Mouse (Mus musculus): ENCODE results near the gene Kcna7. TPM values are rescaled to one million over a fixed set of nuclear protein-coding genes. Genes with fewer than 3 reads are reported as not detected.

Kcna7 gene
- polyA plus RNA-seq, 1 experiment from 2014 or later: not detected

DNA sequence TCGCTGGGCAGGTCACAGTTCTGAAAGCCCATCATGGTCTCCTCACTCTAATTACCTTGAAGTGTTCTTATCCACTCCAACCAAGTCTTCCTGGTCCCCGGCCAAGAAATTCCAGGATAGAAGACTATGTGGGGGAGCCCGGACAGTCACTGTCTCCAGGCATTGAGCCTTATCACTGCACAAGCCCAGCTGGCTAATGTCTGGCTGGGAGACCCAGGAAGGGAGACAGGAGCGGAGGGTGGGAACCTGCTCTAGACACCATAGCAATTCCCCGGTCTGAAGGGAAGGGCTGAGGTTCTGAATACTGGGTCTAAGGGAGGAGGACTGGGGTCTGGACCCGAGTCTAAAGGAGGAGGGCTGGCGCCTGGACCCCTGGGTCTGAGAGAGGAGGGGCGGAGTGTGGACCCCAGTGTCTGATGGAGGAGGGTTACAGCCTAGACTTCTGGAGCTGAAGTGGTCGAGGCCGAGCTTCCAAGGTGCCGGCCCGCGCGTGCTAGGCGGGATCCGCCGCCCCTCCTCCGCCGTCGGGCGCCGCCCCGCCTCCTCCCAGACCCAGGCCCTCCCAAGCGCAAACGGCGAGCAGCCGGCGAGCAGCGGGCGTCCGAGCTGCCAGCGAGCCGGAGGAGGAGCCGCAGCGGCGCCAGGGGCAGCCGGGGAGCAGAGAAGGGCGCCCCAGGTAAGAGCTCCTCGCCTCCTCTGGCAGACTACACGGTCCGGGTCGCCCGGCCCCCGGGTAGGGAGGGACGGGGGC is 7.8 kb downstream of the Kcna7 start, which contains the start of gene Ntf5:
Gene Ntf5, plus strand, starts transcription at position 583 of the 751 bp plus-strand sequence.
- peak within 1 kb of the TSS; percentile 43 for H3K4me3 ChIP-seq (replicated peaks; ENCODE audit: low read depth, low read length)
- peaks cover 95% of the 10 kb centered on the region for H3K27me3 ChIP-seq (ENCODE audit: control insufficient read depth, insufficient read depth, low read length)
- ATAC-seq (ENCODE audit: low FRiP score, low TSS enrichment) (no peak; the same call in 1 of the 2 replicates), DNase-seq (peak; percentile 66)
- H3K27ac ChIP-seq (replicated peaks; ENCODE audit: low read depth, low read length): no peak within 1 kb of the TSS
- WGBS: 3% methylated on average over 35 of the region's 45 CpGs
- no peaks in the 10 kb centered on the region for H3K9me3 ChIP-seq (ENCODE audit: control insufficient read depth, low read length)
- no peaks in the 10 kb centered on the region for H3K36me3 ChIP-seq (ENCODE audit: control insufficient read depth, insufficient read depth, low read length)
- H3K4me2 ChIP-seq (ENCODE audit: low read length): peak within 1 kb of the TSS; percentile 84
- H3K4me1 ChIP-seq (ENCODE audit: control insufficient read depth, insufficient read depth, low read length): peaks cover 3% of the 10 kb centered on the region; the same call in 1 of the 2 replicates
- H3K9ac ChIP-seq (replicated peaks; ENCODE audit: low read length): peak within 1 kb of the TSS; percentile 51

DNA sequence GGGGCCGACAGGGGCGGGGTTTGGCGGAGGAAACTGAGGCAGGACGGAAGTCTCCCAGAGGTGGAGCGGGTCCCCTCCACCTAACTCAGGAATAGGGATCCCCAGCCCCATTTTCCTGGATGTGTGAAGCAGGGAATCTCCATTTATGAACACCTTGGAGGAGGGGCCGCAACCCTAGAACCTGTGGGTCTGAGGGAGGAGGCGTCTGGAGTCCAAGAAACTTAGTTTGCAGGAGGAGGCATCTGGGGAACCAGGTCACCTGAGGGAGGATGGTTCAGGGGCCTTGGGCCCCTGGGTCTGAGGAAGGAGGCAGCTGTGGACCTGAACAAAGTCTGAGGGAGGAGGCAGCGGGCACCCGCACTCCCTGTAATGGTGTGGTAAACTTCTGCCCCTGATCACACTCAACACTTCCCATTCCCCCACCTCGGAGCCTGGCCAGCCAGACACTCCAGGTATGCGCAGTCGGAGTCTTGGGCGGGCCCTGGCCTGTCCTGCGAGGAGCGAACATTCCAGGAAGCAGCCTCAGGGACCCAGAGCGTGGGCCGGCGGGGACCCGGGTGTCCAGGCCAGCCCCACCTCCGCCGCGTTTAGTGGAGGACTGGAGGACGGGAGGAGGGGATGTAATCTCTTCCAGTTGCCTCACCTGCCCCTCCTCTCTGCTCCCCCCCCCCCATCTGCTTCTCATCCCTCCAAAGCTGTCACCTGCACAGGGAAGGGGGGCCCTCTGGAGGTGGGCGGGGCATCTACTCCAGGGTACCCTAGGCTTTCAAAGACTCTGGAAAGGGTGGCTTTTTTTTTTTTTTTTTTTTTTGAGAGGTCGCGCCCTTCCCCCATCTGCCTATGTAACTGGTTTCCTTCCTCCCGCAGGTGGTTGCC is 8.6 kb downstream of the Kcna7 start:
- ATAC-seq (ENCODE audit: low FRiP score, low TSS enrichment): no peak
- H3K4me1 ChIP-seq (ENCODE audit: control insufficient read depth, insufficient read depth, low read length): peaks cover 3% of the 10 kb centered on the region; the same call in 1 of the 2 replicates
- 1% methylated on average over 26 of the region's 27 CpGs for WGBS
- H3K27me3 ChIP-seq (ENCODE audit: control insufficient read depth, insufficient read depth, low read length): peaks cover 95% of the 10 kb centered on the region
- no peaks in the 10 kb centered on the region for H3K9me3 ChIP-seq (ENCODE audit: control insufficient read depth, low read length)
- peak overlapping the region; percentile 51 for H3K9ac ChIP-seq (replicated peaks; ENCODE audit: low read length)
- H3K27ac ChIP-seq (replicated peaks; ENCODE audit: low read depth, low read length): no peak overlapping the region
- peak overlapping the region; percentile 84 for H3K4me2 ChIP-seq (ENCODE audit: low read length)
- H3K36me3 ChIP-seq (ENCODE audit: control insufficient read depth, insufficient read depth, low read length): no peaks in the 10 kb centered on the region
- no peak for DNase-seq
- peak overlapping the region; percentile 43 for H3K4me3 ChIP-seq (replicated peaks; ENCODE audit: low read depth, low read length)

DNA sequence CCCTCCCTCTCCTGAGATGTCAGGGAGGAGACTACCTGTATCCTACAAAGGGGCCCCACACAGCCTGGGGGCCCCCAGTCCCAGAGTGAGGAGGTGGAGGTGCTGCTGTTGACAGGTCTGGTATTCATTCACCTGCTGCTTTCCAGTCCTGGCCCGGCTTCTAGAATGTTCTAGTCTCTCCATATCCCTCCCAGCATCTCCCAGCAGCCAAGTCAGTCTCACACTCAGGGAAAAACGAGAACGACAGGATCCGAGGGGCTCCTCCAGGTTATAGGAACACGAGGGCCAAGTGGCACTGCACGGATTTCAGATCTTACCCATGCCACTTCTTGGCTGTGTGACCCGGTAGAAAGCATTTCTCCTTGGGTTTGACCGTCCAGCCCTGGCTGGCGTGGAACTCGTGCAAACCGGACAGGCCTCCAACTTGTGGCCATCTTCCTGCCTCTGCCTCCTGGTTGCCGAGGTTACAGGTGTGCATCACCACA is 9.3 kb downstream of the Kcna7 start:
- peaks cover 3% of the 10 kb centered on the region; the same call in 1 of the 2 replicates for H3K4me1 ChIP-seq (ENCODE audit: control insufficient read depth, insufficient read depth, low read length)
- H3K27me3 ChIP-seq (ENCODE audit: control insufficient read depth, insufficient read depth, low read length): peaks cover 93% of the 10 kb centered on the region
- no peak overlapping the region for H3K27ac ChIP-seq (replicated peaks; ENCODE audit: low read depth, low read length)
- H3K4me3 ChIP-seq (replicated peaks; ENCODE audit: low read depth, low read length): no peak overlapping the region
- DNase-seq (no peak), ATAC-seq (ENCODE audit: low FRiP score, low TSS enrichment) (no peak)
- no peak overlapping the region for H3K9ac ChIP-seq (replicated peaks; ENCODE audit: low read length)
- H3K36me3 ChIP-seq (ENCODE audit: control insufficient read depth, insufficient read depth, low read length): no peaks in the 10 kb centered on the region
- H3K4me2 ChIP-seq (ENCODE audit: low read length): no peak overlapping the region
- WGBS: 43% methylated on average over 12 of the region's 12 CpGs
- H3K9me3 ChIP-seq (ENCODE audit: control insufficient read depth, low read length): no peaks in the 10 kb centered on the region

DNA sequence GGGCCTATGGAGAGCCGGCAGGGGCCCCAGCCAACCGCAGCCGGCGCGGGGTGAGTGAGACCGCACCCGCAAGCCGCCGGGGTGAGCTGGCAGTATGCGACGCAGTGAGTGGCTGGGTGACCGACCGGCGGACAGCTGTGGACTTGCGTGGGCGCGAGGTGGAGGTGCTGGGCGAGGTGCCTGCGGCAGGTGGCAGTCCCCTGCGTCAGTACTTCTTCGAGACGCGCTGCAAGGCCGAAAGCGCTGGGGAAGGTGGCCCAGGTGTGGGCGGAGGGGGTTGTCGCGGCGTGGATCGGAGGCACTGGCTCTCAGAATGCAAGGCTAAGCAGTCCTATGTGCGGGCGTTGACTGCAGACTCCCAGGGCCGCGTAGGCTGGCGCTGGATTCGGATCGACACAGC is 10.2 kb downstream of the Kcna7 start:
- H3K4me3 ChIP-seq (replicated peaks; ENCODE audit: low read depth, low read length): 0 out of 2 replicates have a peak overlapping the region, but pooled peaks have one; percentile 10
- no peak for ATAC-seq (ENCODE audit: low FRiP score, low TSS enrichment)
- 9% methylated on average over 37 of the region's 37 CpGs for WGBS

DNA sequence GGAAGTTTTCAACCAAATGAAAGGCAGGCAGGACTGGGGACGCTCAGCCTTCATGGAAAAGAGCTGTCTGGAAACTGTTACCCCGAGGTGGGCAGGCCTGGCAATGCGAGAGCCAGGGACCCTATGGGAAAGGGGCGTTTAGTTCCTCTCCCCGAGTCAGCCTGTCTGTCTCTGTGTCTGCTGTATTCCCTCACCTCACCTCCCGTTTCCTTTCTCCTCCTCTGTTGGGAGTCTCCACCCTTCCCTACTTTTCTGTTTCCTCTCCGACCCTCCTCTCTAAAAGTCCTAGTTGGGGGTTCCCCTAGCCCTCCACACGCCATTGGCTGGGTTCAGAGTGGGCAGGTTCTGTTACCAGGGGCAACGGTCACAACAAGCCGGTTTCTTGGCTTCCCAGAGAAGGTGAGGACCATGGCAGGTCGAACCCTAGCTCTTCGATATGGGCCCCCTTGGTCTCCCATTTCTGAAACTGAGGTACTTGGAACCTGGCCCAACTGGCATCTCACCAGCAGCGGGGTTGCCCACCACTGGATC is 12.6 kb downstream of the Kcna7 start:
- Histone ChIP-seq H3K4me2 (ENCODE audit: low read length) (no peak overlapping the region), H3K4me1 (ENCODE audit: control insufficient read depth, insufficient read depth, low read length) (peaks cover 3% of the 10 kb centered on the region; the same call in 1 of the 2 replicates), H3K36me3 (ENCODE audit: control insufficient read depth, insufficient read depth, low read length) (peaks cover 25% of the 10 kb centered on the region), H3K9me3 (ENCODE audit: control insufficient read depth, low read length) (no peaks in the 10 kb centered on the region), H3K27me3 (ENCODE audit: control insufficient read depth, insufficient read depth, low read length) (peaks cover 71% of the 10 kb centered on the region), H3K4me3 (replicated peaks; ENCODE audit: low read depth, low read length) (no peak overlapping the region), H3K9ac (replicated peaks; ENCODE audit: low read length) (no peak overlapping the region), H3K27ac (replicated peaks; ENCODE audit: low read depth, low read length) (no peak overlapping the region)
- no peak for DNase-seq
- WGBS: 9% methylated on average over 13 of the region's 13 CpGs
- no peak for ATAC-seq (ENCODE audit: low FRiP score, low TSS enrichment)

More for the DNA sequence above, 10.2 kb downstream of the Kcna7 start:
- peaks cover 1% of the 10 kb centered on the region; the same call in 1 of the 2 replicates for H3K36me3 ChIP-seq (ENCODE audit: control insufficient read depth, insufficient read depth, low read length)
- H3K9me3 ChIP-seq (ENCODE audit: control insufficient read depth, low read length): no peaks in the 10 kb centered on the region
- H3K9ac ChIP-seq (replicated peaks; ENCODE audit: low read length): no peak overlapping the region
- H3K27me3 ChIP-seq (ENCODE audit: control insufficient read depth, insufficient read depth, low read length): peaks cover 89% of the 10 kb centered on the region
- no peak overlapping the region for H3K4me2 ChIP-seq (ENCODE audit: low read length)
- DNase-seq: no peak
- no peak overlapping the region for H3K27ac ChIP-seq (replicated peaks; ENCODE audit: low read depth, low read length)
- peaks cover 3% of the 10 kb centered on the region; the same call in 1 of the 2 replicates for H3K4me1 ChIP-seq (ENCODE audit: control insufficient read depth, insufficient read depth, low read length)

DNA sequence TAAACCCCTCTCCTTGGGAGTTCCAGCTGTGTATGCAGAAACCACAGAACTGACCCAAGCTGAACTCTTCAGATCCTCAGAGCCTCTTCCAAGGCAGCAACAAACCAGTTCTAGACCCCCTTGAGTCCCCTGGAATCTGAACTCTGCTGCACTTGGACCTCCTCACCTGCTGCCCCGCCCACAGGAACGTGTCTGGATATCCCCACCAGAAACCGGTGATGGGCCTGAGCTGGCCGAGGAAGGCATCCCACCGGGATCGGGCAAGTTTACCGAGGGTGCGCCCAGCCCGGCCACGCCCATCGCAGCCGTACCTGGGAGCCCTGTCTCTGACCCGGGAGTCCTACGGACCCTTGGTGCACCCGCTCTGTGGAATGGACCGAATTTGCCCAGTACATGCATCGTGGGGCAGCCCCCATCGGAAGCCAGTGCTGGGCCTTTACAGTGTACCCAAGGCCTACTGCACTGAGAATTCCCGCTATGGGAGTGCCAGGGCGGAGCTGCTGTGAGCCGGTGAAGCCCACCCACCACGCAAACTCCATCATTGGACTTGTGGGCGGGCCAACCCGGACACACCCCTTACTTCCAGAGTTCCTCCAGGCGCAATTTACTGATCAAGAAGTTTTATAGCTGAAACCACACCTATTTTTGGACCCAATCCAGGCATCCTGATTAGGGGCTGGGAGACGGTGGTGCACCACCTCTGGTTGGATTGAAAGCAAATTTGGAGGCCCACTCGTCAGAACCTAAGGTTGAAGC is 14.6 kb downstream of the Kcna7 start:
- H3K4me1 ChIP-seq (ENCODE audit: control insufficient read depth, insufficient read depth, low read length): no peaks in the 10 kb centered on the region
- H3K27me3 ChIP-seq (ENCODE audit: control insufficient read depth, insufficient read depth, low read length): peaks cover 51% of the 10 kb centered on the region
- H3K9me3 ChIP-seq (ENCODE audit: control insufficient read depth, low read length): no peaks in the 10 kb centered on the region
- no peak overlapping the region for H3K27ac ChIP-seq (replicated peaks; ENCODE audit: low read depth, low read length)
- H3K4me2 ChIP-seq (ENCODE audit: low read length): no peak overlapping the region
- no peak overlapping the region for H3K4me3 ChIP-seq (replicated peaks; ENCODE audit: low read depth, low read length)
- DNase-seq: no peak
- H3K9ac ChIP-seq (replicated peaks; ENCODE audit: low read length): no peak overlapping the region
- ATAC-seq (ENCODE audit: low FRiP score, low TSS enrichment): no peak
- 16% methylated on average over 27 of the region's 27 CpGs for WGBS
- H3K36me3 ChIP-seq (ENCODE audit: control insufficient read depth, insufficient read depth, low read length): peaks cover 45% of the 10 kb centered on the region

DNA sequence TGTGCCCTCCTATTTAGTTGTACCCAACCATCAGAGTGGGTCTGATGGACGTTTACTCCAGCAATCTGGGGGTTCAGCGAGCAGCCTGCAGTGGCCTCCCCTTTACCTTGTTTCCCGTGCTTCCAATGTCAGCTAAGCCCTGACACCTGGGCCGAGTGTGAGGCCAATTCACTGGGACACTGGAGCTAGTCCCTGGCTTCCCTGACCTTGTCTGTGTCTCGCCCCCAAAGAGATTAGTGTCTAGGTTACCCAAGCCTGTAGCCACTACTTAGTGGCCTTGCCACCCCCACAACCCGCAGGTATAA is 15.1 kb downstream of the Kcna7 start, which contains the start of gene Lhb:
Gene Lhb, plus strand, starts transcription at position 206 of the 305 bp plus-strand sequence.
- H3K9ac ChIP-seq (replicated peaks; ENCODE audit: low read length): no peak within 1 kb of the TSS
- peaks cover 45% of the 10 kb centered on the region for H3K27me3 ChIP-seq (ENCODE audit: control insufficient read depth, insufficient read depth, low read length)
- DNase-seq: no peak
- H3K4me3 ChIP-seq (replicated peaks; ENCODE audit: low read depth, low read length): no peak within 1 kb of the TSS
- no peaks in the 10 kb centered on the region for H3K9me3 ChIP-seq (ENCODE audit: control insufficient read depth, low read length)
- no peak for ATAC-seq (ENCODE audit: low FRiP score, low TSS enrichment)
- 52% methylated on average over 6 of the region's 6 CpGs for WGBS
- H3K4me2 ChIP-seq (ENCODE audit: low read length): no peak within 1 kb of the TSS
- no peaks in the 10 kb centered on the region for H3K4me1 ChIP-seq (ENCODE audit: control insufficient read depth, insufficient read depth, low read length)
- peaks cover 51% of the 10 kb centered on the region for H3K36me3 ChIP-seq (ENCODE audit: control insufficient read depth, insufficient read depth, low read length)
- no peak within 1 kb of the TSS for H3K27ac ChIP-seq (replicated peaks; ENCODE audit: low read depth, low read length)

DNA sequence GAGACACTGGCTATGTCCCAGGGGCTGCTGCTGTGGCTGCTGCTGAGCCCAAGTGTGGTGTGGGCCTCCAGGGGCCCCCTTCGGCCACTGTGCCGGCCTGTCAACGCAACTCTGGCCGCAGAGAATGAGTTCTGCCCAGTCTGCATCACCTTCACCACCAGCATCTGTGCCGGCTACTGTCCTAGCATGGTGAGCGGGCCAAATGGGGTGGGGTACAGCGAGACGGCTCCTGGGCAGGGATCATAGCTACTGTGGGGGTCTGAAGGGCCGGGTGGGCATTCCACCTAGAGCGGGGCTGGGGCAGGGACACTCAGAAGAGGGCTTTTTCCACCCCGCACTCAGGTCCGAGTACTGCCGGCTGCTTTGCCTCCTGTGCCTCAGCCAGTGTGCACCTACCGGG is 15.7 kb downstream of the Kcna7 start:
- no peak for DNase-seq
- H3K9me3 ChIP-seq (ENCODE audit: control insufficient read depth, low read length): no peaks in the 10 kb centered on the region
- no peak for ATAC-seq (ENCODE audit: low FRiP score, low TSS enrichment)
- no peaks in the 10 kb centered on the region for H3K4me1 ChIP-seq (ENCODE audit: control insufficient read depth, insufficient read depth, low read length)
- WGBS: 90% methylated on average over 14 of the region's 14 CpGs
- peaks cover 55% of the 10 kb centered on the region for H3K36me3 ChIP-seq (ENCODE audit: control insufficient read depth, insufficient read depth, low read length)
- no peak overlapping the region for H3K27ac ChIP-seq (replicated peaks; ENCODE audit: low read depth, low read length)
- H3K4me3 ChIP-seq (replicated peaks; ENCODE audit: low read depth, low read length): no peak overlapping the region
- no peak overlapping the region for H3K4me2 ChIP-seq (ENCODE audit: low read length)
- H3K27me3 ChIP-seq (ENCODE audit: control insufficient read depth, insufficient read depth, low read length): peaks cover 39% of the 10 kb centered on the region
- H3K9ac ChIP-seq (replicated peaks; ENCODE audit: low read length): no peak overlapping the region

Measured in midbrain, embryonic 14.5 days (tissue).